Mouse (Mus musculus) myocyte (in vitro differentiated cells): Measurements from ENCODE around the gene Mtcl1. TPM values are rescaled to one million over a fixed set of nuclear protein-coding genes. Genes with fewer than 3 reads are reported as not detected.

Source experiments
- H3K27me3 ChIP-seq: one replicate; pipeline ENCODE4 v1.6.1; 2011; ENCODE audit not compliant: control insufficient read depth, insufficient read depth, insufficient read length
- H3K36me3 ChIP-seq: one replicate; pipeline ENCODE4 v1.6.1; 2011; ENCODE audit not compliant: control insufficient read depth, insufficient read depth
- H3K4me2 ChIP-seq: one replicate; pipeline ENCODE4 v1.6.1; 2011; ENCODE audit warnings: low read depth, control low read depth
- H3K4me3 ChIP-seq: one replicate; pipeline ENCODE4 v1.5.1; 2011; ENCODE audit warnings: mild to moderate bottlenecking, control low read depth, moderate library complexity
- H3K79me2 ChIP-seq: one replicate; pipeline ENCODE4 v1.6.1; 2011; ENCODE audit not compliant: control insufficient read depth, insufficient read depth
- H3ac ChIP-seq: one replicate; pipeline ENCODE4 v1.6.1; 2011; ENCODE audit not compliant: control insufficient read depth, insufficient read length
- CEBPB ChIP-seq: IDR thresholded peaks from 2 replicates; pipeline ENCODE4 v1.6.1; 2011; ENCODE audit warnings: mild to moderate bottlenecking, moderate library complexity; ENCODE audit not compliant: poor library complexity, insufficient read depth, severe bottlenecking
- E2F4 ChIP-seq: IDR thresholded peaks from one replicate; pipeline ENCODE4 v1.6.1; 2011; ENCODE audit warnings: mild to moderate bottlenecking, control low read depth, moderate library complexity; ENCODE audit not compliant: insufficient read depth
- MAX ChIP-seq: IDR thresholded peaks from one replicate; pipeline ENCODE4 v1.6.1; 2011; ENCODE audit warnings: low read depth, mild to moderate bottlenecking, control low read depth
- MYOD1 ChIP-seq, 3 experiments: IDR thresholded peaks; one replicate each; pipeline ENCODE4 v1.6.1; 2011; ENCODE audit warnings: control low read depth in 2 of 3, low read depth in 2 of 3, mild to moderate bottlenecking in 2 of 3, moderate library complexity in 1 of 3; ENCODE audit not compliant: insufficient read length in 2 of 3, control insufficient read depth in 1 of 3
- MYOG ChIP-seq, 3 experiments: IDR thresholded peaks; one replicate each; pipeline ENCODE4 v1.6.1; 2011; ENCODE audit warnings: control low read depth in 2 of 3, low read depth in 2 of 3, mild to moderate bottlenecking in 2 of 3; ENCODE audit not compliant: insufficient read length in 2 of 3, control insufficient read depth in 1 of 3, insufficient read depth in 1 of 3
- POLR2A ChIP-seq: IDR thresholded peaks from one replicate; pipeline ENCODE4 v1.6.1; 2011; ENCODE audit warnings: low read depth, mild to moderate bottlenecking, control low read depth, moderate library complexity; ENCODE audit not compliant: insufficient read length
- POLR2AphosphoS2 ChIP-seq: IDR thresholded peaks from one replicate; pipeline ENCODE4 v1.6.1; 2011; ENCODE audit warnings: low read depth, control low read depth; ENCODE audit not compliant: insufficient read length
- REST ChIP-seq: IDR thresholded peaks from one replicate; pipeline ENCODE4 v1.6.1; 2011; ENCODE audit warnings: mild to moderate bottlenecking, control low read depth, moderate library complexity; ENCODE audit not compliant: insufficient read depth, insufficient read length
- SRF ChIP-seq: IDR thresholded peaks from one replicate; pipeline ENCODE4 v1.6.1; 2011; ENCODE audit warnings: low read depth; ENCODE audit not compliant: control insufficient read depth, insufficient read length
- TCF12 ChIP-seq: IDR thresholded peaks from one replicate; pipeline ENCODE4 v1.6.1; 2011; ENCODE audit warnings: mild to moderate bottlenecking, control low read depth; ENCODE audit not compliant: poor library complexity, insufficient read depth, severe bottlenecking
- TCF3 ChIP-seq: IDR thresholded peaks from one replicate; pipeline ENCODE4 v1.6.1; 2011; ENCODE audit warnings: low read depth, control low read depth; ENCODE audit not compliant: insufficient read length
- USF1 ChIP-seq: IDR thresholded peaks from one replicate; pipeline ENCODE4 v1.6.1; 2011; ENCODE audit warnings: low read depth, mild to moderate bottlenecking, control low read depth, moderate library complexity
- polyA plus RNA-seq: library from polyadenylated mRNA; unstranded; fragments of >200 nt; fragmentation: generic; extraction: Trizol; gene quantifications from one replicate; pipeline ENCODE4 v1.2.1, GENCODE M21; 2012; ENCODE audit warnings: missing spikeins

The Mtcl1 gene
- polyA plus RNA-seq, 1 experiment, result 18.3 TPM

- H3K4me2 ChIP-seq, result peak overlapping the region; percentile 48
- H3K27me3 ChIP-seq, result no peaks in the 10 kb centered on the region
- H3K79me2 ChIP-seq, result no peaks in the 10 kb centered on the region
- H3ac ChIP-seq, result no peak overlapping the region
- H3K36me3 ChIP-seq, result no peaks in the 10 kb centered on the region
- no peak for TF ChIP-seq TCF3
- TF ChIP-seq MYOG (IDR thresholded peaks at IDR 0.05; ENCODE audit: control insufficient read depth in 1 of 3, insufficient read depth in 1 of 3, insufficient read length in 2 of 3, low read depth in 2 of 3), result no peak
- TF ChIP-seq POLR2A, result no peak
- TF ChIP-seq REST, result no peak
- TF ChIP-seq SRF, result no peak
- no peak for TF ChIP-seq MYOD1 (IDR thresholded peaks at IDR 0.05; ENCODE audit: control insufficient read depth in 1 of 3, insufficient read length in 2 of 3, low read depth in 2 of 3)
- TF ChIP-seq MAX, result no peak
- no peak overlapping the region for H3K4me3 ChIP-seq
Measured at GRCm38 (mm10) chr17:66485742-66486141, 36.2 kb upstream of the Mtcl1 start.

- TF ChIP-seq POLR2AphosphoS2 (no peak), CEBPB (no peak), E2F4 (no peak), TCF3 (no peak), REST (no peak), MYOG (IDR thresholded peaks at IDR 0.05; ENCODE audit: control insufficient read depth in 1 of 3, insufficient read depth in 1 of 3, insufficient read length in 2 of 3, low read depth in 2 of 3) (no peak), MAX (no peak), SRF (no peak), MYOD1 (IDR thresholded peaks at IDR 0.05; ENCODE audit: control insufficient read depth in 1 of 3, insufficient read length in 2 of 3, low read depth in 2 of 3) (no peak), POLR2A (no peak), TCF12 (no peak), USF1 (no peak)
- H3ac ChIP-seq, result no peak overlapping the region
- no peaks in the 10 kb centered on the region for H3K79me2 ChIP-seq
- no peak overlapping the region for H3K4me3 ChIP-seq
- H3K27me3 ChIP-seq, result no peaks in the 10 kb centered on the region
- H3K4me2 ChIP-seq, result no peak overlapping the region
- H3K36me3 ChIP-seq, result no peaks in the 10 kb centered on the region
Measured at GRCm38 (mm10) chr17:66484965-66485364, 35.4 kb upstream of the Mtcl1 start.

- Histone ChIP-seq H3ac (no peak overlapping the region), H3K79me2 (no peaks in the 10 kb centered on the region), H3K4me3 (no peak overlapping the region), H3K36me3 (no peaks in the 10 kb centered on the region), H3K4me2 (no peak overlapping the region), H3K27me3 (no peaks in the 10 kb centered on the region)
- no peak for TF ChIP-seq TCF12
- TF ChIP-seq USF1, result no peak
- no peak for TF ChIP-seq POLR2AphosphoS2
- no peak for TF ChIP-seq TCF3
Measured at GRCm38 (mm10) chr17:66483651-66484454, 34.3 kb upstream of the Mtcl1 start.

DNA sequence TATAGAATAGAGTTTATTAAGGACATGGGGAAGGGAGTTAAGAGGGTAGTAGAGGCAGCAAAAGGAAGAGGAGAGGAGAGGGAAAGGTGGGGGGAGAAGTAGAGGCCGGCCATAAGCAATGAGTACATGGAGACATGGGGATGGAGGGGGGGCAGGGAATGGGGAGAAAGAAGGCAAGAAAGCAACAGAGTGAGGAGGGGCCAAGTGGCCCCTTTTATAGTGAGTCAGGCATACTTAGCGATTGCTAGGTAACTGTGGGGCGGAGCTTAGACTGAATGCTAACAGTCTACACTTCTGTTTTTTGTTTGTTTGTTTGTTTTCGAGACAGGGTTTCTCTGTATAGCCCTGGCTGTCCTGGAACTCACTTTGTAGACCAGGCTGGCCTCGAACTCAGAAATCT is 31.7 kb upstream of the Mtcl1 start:
- Histone ChIP-seq H3K27me3 (no peaks in the 10 kb centered on the region), H3K36me3 (no peaks in the 10 kb centered on the region), H3K79me2 (no peaks in the 10 kb centered on the region), H3K4me3 (no peak overlapping the region), H3ac (no peak overlapping the region), H3K4me2 (no peak overlapping the region)
- TF ChIP-seq CEBPB, result no peak
- TF ChIP-seq MYOD1 (IDR thresholded peaks at IDR 0.05; ENCODE audit: control insufficient read depth in 1 of 3, insufficient read length in 2 of 3, low read depth in 2 of 3), result no peak
- no peak for TF ChIP-seq E2F4
- no peak for TF ChIP-seq MAX
- TF ChIP-seq SRF, result no peak
- TF ChIP-seq POLR2A, result no peak
- no peak for TF ChIP-seq TCF3
- no peak for TF ChIP-seq POLR2AphosphoS2
- no peak for TF ChIP-seq REST
- no peak for TF ChIP-seq USF1
- no peak for TF ChIP-seq TCF12
- no peak for TF ChIP-seq MYOG (IDR thresholded peaks at IDR 0.05; ENCODE audit: control insufficient read depth in 1 of 3, insufficient read depth in 1 of 3, insufficient read length in 2 of 3, low read depth in 2 of 3)
